Mouse (Mus musculus) neural tube, embryonic 13.5 days (tissue): ENCODE data around the gene Sft2d1. TPM values are rescaled to one million over a fixed set of nuclear protein-coding genes. Genes with fewer than 3 reads are reported as not detected.
A peak's percentile ranks its signal among the peaks of the same experiment; 100 is the strongest.

Source experiments
- ATAC-seq: fragments of 200-750 bp; cut with Nextera tagmentation; 2 replicates; pipeline ENCODE4 v1.8.0; 2017; ENCODE audit warnings: low read depth, mild to moderate bottlenecking, moderate TSS enrichment, moderate library complexity
- H3K27ac ChIP-seq: fragments of 300-500 bp; sonication (generic); replicated peaks from 2 replicates; pipeline ENCODE4 v1.5.1; 2015; ENCODE audit warnings: moderate library complexity, mild to moderate bottlenecking, inconsistent platforms
- H3K27me3 ChIP-seq: fragments of 300-500 bp; sonication (generic); 2 replicates; pipeline ENCODE4 v1.6.1; 2015; ENCODE audit warnings: mild to moderate bottlenecking, inconsistent platforms
- H3K36me3 ChIP-seq: fragments of 300-500 bp; sonication (generic); 2 replicates; pipeline ENCODE4 v1.6.1; 2015; ENCODE audit warnings: mild to moderate bottlenecking, inconsistent platforms
- H3K4me1 ChIP-seq: fragments of 300-500 bp; sonication (generic); replicated peaks from 2 replicates; pipeline ENCODE4 v1.6.1; 2015; ENCODE audit warnings: inconsistent platforms
- H3K4me2 ChIP-seq: fragments of 300-500 bp; sonication (generic); 2 replicates; pipeline ENCODE4 v1.6.1; 2015; ENCODE audit warnings: inconsistent platforms, mild to moderate bottlenecking, moderate library complexity
- H3K4me3 ChIP-seq: fragments of 300-500 bp; sonication (generic); 2 replicates; pipeline ENCODE4 v1.5.1; 2015; ENCODE audit warnings: mild to moderate bottlenecking, inconsistent platforms
- H3K9ac ChIP-seq: fragments of 300-500 bp; sonication (generic); 2 replicates; pipeline ENCODE4 v1.6.1; 2015; ENCODE audit warnings: moderate library complexity, mild to moderate bottlenecking, inconsistent platforms
- H3K9me3 ChIP-seq: fragments of 300-500 bp; sonication (generic); 2 replicates; pipeline ENCODE4 v1.6.1; 2016; ENCODE audit warnings: inconsistent platforms
- WGBS: fragments of 180-500 bp; shearing (Covaris S2); methylation state at CpG from one replicate; pipeline ENCODE4 v1.1.7; 2015; 5-methylcytosine and 5-hydroxymethylcytosine counted together
- polyA plus RNA-seq: library from polyadenylated mRNA; unstranded; fragments of >200 nt; fragmentation: Nextera tagmentation; extraction: Ambion mirVana; gene quantifications from 2 replicates; pipeline ENCODE4 v1.2.1, GENCODE M21; 2015

The Sft2d1 gene
- polyA plus RNA-seq, 1 experiment from 2014 or later = 165 TPM

DNA sequence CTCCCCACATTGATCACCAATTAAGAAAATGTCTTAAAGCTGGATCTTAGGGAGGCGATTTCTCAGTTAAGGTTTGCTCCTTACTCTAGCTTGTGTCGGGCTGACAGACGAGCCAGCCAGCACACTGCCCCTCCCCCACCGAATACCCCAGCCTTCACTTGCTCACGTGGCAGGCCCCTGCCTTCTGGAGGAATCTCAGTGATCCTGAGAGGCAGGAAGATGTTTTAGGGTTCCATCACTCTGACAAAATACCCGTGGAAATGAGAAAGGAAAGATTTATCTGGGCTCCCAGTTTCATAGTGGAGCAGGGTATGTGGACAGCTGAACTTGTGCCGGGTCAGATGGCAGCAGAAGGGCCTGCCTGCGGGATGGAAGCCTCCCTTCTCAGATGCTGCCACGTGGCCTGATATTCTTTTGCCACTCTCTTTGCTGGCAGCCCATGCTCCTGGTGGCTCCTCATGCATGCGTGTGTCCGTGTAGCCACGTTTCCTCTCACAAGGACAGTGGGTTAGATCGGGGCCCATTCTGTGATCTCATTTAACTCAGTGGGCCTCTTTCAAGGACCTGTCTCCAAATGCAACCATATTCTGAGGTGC, 59.8 kb downstream of the Sft2d1 start:
- Histone ChIP-seq H3K4me1 (peaks cover 78% of the 10 kb centered on the region), H3K4me2 (peak overlapping the region; percentile 61; the same call in 1 of the 2 replicates), H3K27me3 (no peaks in the 10 kb centered on the region), H3K9me3 (no peaks in the 10 kb centered on the region), H3K4me3 (no peak overlapping the region), H3K36me3 (no peaks in the 10 kb centered on the region), H3K27ac (peak overlapping the region; percentile 96), H3K9ac (peak overlapping the region; percentile 74)
- WGBS = 21% methylated on average over 13 of the region's 13 CpGs
- ATAC-seq = no peak

- peaks cover 73% of the 10 kb centered on the region for H3K4me1 ChIP-seq
- peak; percentile 81 for ATAC-seq
- 0% methylated on average over 7 of the region's 7 CpGs for WGBS
- H3K4me2 ChIP-seq = peak overlapping the region; percentile 61
- no peaks in the 10 kb centered on the region for H3K27me3 ChIP-seq
- peak overlapping the region; percentile 96 for H3K27ac ChIP-seq
- no peaks in the 10 kb centered on the region for H3K36me3 ChIP-seq
- no peaks in the 10 kb centered on the region for H3K9me3 ChIP-seq
- peak overlapping the region; percentile 35 for H3K4me3 ChIP-seq
- H3K9ac ChIP-seq = peak overlapping the region; percentile 74
These were observed 60.9 kb downstream of the Sft2d1 start for GRCm38 (mm10) chr17:8371834-8372233.

DNA sequence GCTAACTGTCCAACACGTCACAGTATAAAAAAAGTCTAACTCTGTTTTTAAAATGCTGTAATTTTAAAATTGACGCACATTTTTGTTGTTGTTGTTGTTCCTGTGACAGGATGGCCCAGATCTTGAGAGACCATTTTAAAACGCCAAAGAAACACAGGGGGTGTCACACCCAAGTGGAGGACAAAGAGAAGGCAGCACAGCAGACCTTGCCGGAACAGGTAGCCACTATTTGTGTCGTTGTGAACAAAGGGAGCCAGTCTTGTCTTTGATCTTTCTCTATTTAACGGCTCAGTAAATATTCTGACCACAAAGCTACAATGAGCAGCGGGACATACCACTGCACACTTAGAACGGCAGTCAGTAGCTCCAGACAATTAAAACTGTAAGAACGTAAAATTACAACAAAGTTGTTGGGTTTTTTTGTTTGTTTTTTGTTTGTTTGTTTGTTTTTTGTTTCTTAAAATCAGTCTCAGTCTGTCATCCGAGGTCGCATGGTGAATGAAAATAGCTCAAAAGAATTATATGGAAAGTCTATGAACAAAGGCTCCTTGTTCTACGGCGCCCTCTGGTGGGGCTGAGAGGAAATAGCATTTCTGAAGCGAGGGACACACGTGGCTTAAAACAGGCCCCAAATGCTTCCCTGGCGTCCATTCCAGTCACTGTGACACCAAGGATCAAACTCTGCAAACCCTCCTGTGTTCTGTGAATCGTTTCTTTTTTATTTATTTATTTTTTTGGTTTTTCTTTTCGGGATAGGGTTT, 61.6 kb downstream of the Sft2d1 start:
- Histone ChIP-seq H3K4me3 (peak overlapping the region; percentile 35), H3K27ac (peak overlapping the region; percentile 96), H3K4me1 (peaks cover 66% of the 10 kb centered on the region), H3K36me3 (no peaks in the 10 kb centered on the region), H3K9ac (peak overlapping the region; percentile 74), H3K9me3 (no peaks in the 10 kb centered on the region), H3K27me3 (no peaks in the 10 kb centered on the region), H3K4me2 (peak overlapping the region; percentile 61)
- WGBS = under 1% methylated on average over 18 of the region's 18 CpGs
- peak; percentile 10; the same call in 1 of the 2 replicates for ATAC-seq

Other genes starting within 250 kb of the Sft2d1 start
- 0.23 and 0.28 TPM in 2 replicates for gene Gm49673, start 163.3 kb upstream of the Sft2d1 start, polyA plus RNA-seq
- gene Rnaset2a, start 163.0 kb upstream of the Sft2d1 start, polyA plus RNA-seq = 13.1 and 13.7 TPM in 2 replicates
- 28.4 and 30.4 TPM in 2 replicates for gene Fgfr1op, start 145.6 kb upstream of the Sft2d1 start, polyA plus RNA-seq
- gene Ccr6, start 75.1 kb upstream of the Sft2d1 start, polyA plus RNA-seq = not detected in 2 replicates
- gene Mpc1, start 28.2 kb upstream of the Sft2d1 start, polyA plus RNA-seq = 290 and 317 TPM in 2 replicates
- 9.8 TPM in 2 replicates for gene Prr18, start 26.4 kb downstream of the Sft2d1 start, polyA plus RNA-seq
- 0.47 and 0.62 TPM in 2 replicates for gene T2, start 44.9 kb downstream of the Sft2d1 start, polyA plus RNA-seq
- gene T, start 123.3 kb downstream of the Sft2d1 start, polyA plus RNA-seq = 0.47 and 1.4 TPM in 2 replicates
- 10.7 and 13.3 TPM in 2 replicates for gene Pde10a, start 214.3 kb downstream of the Sft2d1 start, polyA plus RNA-seq